Mouse (Mus musculus) neutrophil, adult 5-6 weeks (primary cell): Measurements from ENCODE around the gene Grk3. TPM values are rescaled to one million over a fixed set of nuclear protein-coding genes. Genes with fewer than 3 reads are reported as not detected.
A peak's percentile ranks its signal among the peaks of the same experiment; 100 is the strongest.

Source experiments
- ATAC-seq: fragments of 151-379, 151-347 bp; 2 replicates; pipeline ENCODE4 v1.8.0; 2017; ENCODE audit warnings: mild to moderate bottlenecking, moderate TSS enrichment; ENCODE audit not compliant: insufficient number of reproducible peaks, poor library complexity, low FRiP score, severe bottlenecking; ENCODE audit errors: extremely low read depth
- total RNA-seq: library from RNA; stranded (forward); fragments of 200-1000 nt; gene quantifications from 2 replicates; pipeline ENCODE4 v1.2.3, GENCODE M21; 2017

The Grk3 gene
- 8.6 and 10.7 TPM in 2 replicates for total RNA-seq

GRCm38 (mm10) chr5:113015236-113016061 is at the start of gene Grk3:
Gene Grk3, minus strand, starts transcription at chr5:113015791.
- no peak for ATAC-seq

GRCm38 (mm10) chr5:113054308-113054707 is 38.7 kb upstream of the Grk3 start:
- no peak for ATAC-seq

- no peak for ATAC-seq
These were observed 35.1 kb upstream of the Grk3 start for GRCm38 (mm10) chr5:113050581-113051185.

DNA sequence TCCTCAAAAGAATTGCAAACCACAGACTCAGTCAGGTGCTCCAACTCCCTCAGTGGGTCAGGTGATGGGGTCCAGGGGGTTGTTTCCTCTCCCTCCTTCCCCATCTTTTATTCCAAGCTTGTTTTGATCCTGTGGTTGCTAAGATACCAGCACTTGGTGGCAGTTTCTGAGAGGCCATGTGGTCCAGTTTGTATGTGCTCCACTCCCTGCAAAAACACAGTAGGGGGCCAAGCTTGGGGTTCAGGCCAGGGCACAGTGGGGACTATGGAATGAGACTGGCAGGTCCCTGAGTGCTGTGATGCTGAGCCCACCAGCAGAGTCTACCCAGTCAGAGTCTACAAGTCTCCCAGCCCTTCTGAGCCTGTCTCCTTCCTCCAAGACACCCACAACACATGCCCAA is 34.3 kb upstream of the Grk3 start:
- no peak for ATAC-seq

DNA sequence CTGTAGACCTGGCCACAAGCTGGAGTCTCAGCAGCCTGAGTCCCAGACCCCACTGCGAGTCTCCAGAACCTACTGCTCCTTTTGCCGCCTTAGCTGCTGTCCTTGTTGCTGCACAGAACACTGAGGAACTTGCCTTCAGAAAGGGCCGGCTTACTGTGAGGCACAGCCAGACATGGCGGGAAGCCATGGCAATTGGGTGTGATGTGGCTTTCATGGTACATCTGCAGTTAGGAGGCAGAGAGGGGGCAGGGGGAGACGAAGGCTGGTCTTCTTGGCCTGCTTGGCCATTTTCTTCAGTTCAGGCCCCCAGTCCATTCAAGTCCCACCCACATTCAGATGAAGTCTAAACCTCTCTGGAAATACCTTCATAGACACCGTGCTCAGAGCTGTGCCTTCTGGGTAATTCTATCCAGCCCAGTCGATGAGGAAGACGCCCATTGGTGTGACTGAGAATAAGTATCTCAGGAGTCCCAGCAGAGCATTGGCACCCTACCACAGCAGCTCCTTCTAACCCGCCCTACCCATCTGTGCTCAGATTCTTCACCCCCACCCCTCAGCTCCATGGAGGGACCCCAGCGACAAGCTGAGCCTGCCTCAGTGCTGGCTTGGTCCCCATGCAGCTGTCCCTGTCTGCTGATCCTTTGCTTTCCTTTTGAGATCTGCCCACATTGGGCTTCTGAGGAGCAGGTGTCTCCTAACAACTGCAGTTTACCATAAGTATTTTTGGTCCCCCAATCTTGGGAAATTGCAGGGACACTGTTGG is 30.1 kb upstream of the Grk3 start:
- ATAC-seq = no peak

DNA sequence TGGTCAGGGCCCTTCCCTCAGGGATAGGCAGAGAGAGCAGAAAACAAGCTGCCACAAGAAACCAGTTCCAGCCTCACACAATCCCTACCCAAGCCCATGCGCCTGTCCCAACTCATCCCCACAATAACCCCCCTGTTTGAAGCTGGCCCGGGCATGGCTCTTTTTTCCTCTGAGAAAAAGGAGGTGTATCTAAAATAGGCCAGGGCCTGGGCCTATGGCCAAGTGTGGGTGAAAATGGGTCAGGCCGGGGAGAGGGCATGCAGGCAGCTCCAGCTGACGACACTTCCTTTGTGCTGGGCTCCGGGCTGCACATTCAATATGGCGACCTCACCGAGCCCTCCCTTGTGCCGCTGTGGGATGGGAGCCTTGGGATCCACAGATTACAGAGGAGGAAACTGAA is 27.9 kb upstream of the Grk3 start:
- no peak for ATAC-seq

- ATAC-seq = no peak
These were observed 26.0 kb upstream of the Grk3 start for GRCm38 (mm10) chr5:113041567-113042071.

DNA sequence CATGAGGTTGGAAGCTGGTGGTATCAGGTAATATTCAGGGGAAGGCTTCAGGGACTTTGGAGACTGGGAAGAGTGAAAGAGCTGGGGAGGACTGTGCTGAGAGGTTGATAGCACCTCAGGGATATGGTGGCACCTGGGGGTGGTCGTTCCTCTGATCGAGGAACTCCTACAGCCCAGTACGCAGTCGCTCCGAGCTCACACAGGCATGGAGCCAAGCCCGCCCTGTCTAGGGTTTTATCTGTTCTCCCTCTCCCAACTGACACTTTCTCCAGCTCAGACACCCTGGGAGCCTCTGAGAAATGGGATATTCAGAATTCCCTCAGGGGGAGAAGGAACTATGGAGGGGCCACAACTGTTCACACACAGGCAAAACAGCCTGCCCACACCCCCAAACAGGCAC is 25.2 kb upstream of the Grk3 start:
- ATAC-seq = no peak

DNA sequence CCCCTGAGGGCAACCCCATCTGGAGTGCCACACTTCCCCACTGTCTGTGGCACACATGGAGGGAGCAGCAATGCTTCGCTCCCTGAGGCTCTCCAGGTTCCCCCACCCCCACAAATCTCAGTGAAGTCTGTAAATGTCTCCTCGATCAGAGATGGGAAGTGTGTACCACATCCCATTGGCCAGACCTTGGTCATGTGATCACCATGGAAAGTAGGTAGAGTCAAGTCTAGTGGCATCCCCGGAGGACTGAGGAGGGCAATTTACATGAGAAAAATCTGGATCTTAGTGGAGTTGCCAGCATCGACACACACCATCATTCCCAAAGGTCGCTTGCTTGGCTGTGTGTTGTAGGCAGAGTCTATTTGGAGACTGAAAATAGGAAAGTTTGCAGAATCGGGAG is 23.0 kb upstream of the Grk3 start:
- no peak for ATAC-seq

GRCm38 (mm10) chr5:113035094-113036047 is 19.8 kb upstream of the Grk3 start:
- no peak for ATAC-seq

- ATAC-seq = no peak
These were observed 15.7 kb upstream of the Grk3 start for GRCm38 (mm10) chr5:113031201-113031754.

GRCm38 (mm10) chr5:113030082-113030481 is 14.5 kb upstream of the Grk3 start:
- no peak for ATAC-seq

DNA sequence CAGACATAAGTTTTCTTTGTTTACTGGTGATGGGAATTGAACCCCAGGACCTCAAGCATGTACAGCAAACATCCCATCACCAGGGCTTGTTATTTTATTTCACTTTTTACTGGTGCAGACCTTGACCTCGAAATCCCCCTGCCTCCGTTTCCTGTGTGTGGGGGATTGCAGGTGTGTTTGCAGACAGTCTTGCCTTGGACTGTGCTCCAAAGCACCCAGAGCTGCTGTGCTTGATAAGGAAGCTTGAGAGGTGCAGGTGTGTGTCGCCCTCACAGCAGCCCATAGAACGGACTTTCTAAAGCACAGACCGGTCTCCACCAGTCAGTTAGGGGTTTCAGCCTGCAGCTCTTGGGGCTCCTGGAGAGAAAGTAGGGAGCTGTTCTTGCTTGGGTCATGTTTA is 11.1 kb upstream of the Grk3 start:
- no peak for ATAC-seq

DNA sequence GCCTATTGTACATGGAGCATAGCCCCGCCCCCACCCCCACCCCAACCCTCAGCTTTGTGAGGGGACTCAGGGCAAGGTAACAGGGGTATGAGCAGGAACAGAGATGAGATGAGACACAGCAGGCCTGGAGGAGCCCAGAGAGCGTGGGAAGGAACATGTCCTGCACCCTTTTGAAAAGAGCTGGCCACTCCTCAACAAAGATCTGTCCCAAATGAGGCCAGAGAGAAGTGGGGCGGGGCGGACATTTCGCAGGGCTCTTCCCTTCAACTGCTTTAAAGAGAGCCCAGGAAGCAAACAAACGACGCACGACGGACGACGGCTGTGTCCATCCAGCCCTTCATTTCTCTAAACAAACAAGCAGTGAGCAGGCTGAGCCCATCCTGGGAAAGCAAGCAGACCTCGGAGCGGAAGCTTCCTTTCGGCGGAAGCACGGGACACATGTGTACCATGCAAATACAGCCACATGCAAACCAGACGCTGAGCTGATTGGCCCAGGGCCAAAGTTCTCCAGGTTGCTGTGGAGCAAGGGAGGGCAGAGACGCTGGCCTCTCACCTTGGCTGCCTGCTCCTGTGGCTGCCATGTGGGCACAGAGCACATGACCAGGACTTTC is 8.7 kb upstream of the Grk3 start:
- peak; percentile 17; the same call in 1 of the 2 replicates for ATAC-seq

DNA sequence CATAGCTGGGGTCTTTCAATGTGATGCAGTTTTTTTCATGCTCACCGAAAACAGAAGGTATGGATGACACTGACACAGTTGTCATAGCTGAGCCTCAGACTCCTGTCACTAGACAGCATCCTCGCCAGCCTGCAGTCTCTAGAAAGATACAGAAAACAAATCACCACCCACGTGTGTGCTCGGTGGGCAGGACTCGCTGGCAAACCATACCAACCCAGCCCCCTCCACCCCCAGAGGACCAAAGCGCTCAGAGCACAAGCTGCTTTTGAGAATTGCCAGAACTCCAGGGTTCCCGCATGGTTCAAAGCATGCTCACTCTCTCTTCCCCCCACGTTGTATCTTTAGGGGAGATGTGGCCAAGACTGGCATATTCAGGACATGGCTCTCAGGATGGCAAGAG is 2.6 kb upstream of the Grk3 start:
- ATAC-seq = no peak

DNA sequence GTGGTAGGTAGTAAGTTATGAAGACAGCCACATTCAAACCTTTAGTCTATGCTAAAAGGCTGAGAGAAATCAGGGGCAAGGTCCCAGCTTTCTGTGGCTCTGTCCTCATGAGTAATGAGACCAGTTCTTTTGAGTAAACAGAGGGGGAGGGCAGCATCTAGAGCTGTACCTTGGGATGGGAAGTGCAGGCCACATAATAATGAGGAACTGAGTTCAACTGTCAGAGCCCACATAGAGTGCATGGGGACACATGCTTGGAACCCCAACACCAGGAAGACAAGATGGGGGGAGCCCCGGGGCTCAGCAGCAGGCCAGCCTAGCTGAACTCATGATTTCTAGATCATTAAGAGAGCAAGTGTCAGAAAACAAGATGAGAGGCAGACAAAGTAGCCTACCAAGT is 1.4 kb upstream of the Grk3 start:
- ATAC-seq = no peak

- ATAC-seq = no peak
These were observed 769 bp downstream of the Grk3 start for GRCm38 (mm10) chr5:113014808-113015235.
